Mouse (Mus musculus) stomach, embryonic 15.5 days (tissue): ENCODE measurements around the gene Tpcn1. TPM values are rescaled to one million over a fixed set of nuclear protein-coding genes. Genes with fewer than 3 reads are reported as not detected.

Experiments
- ATAC-seq: fragments of 200-750 bp; cut with Nextera tagmentation; 2 replicates; pipeline ENCODE4 v1.8.0; 2017; ENCODE audit warnings: low read depth, moderate number of reproducible peaks, moderate TSS enrichment; ENCODE audit not compliant: insufficient read depth, low FRiP score
- H3K27ac ChIP-seq: fragments of 300-500 bp; sonication (generic); 2 replicates; pipeline ENCODE4 v1.5.1; 2015; ENCODE audit warnings: mild to moderate bottlenecking, inconsistent platforms
- H3K27me3 ChIP-seq: fragments of 300-500 bp; sonication (generic); replicated peaks from 2 replicates; pipeline ENCODE4 v1.6.1; 2015; ENCODE audit warnings: inconsistent platforms
- H3K36me3 ChIP-seq: fragments of 300-500 bp; sonication (generic); 2 replicates; pipeline ENCODE4 v1.6.1; 2015; ENCODE audit warnings: inconsistent platforms
- H3K4me1 ChIP-seq: fragments of 300-500 bp; sonication (generic); 2 replicates; pipeline ENCODE4 v1.6.1; 2015; ENCODE audit warnings: inconsistent platforms
- H3K4me2 ChIP-seq: fragments of 300-500 bp; sonication (generic); 2 replicates; pipeline ENCODE4 v1.6.1; 2015; ENCODE audit warnings: mild to moderate bottlenecking, inconsistent platforms
- H3K4me3 ChIP-seq: fragments of 300-500 bp; sonication (generic); replicated peaks from 2 replicates; pipeline ENCODE4 v1.5.1; 2015; ENCODE audit warnings: inconsistent platforms
- H3K9ac ChIP-seq: fragments of 300-500 bp; sonication (generic); 2 replicates; pipeline ENCODE4 v1.6.1; 2015; ENCODE audit warnings: inconsistent platforms
- H3K9me3 ChIP-seq: fragments of 300-500 bp; sonication (generic); 2 replicates; pipeline ENCODE4 v1.6.1; 2016; ENCODE audit warnings: inconsistent platforms
- WGBS: fragments of 180-500 bp; shearing (Covaris S2); methylation state at CpG from one replicate; pipeline ENCODE4 v1.1.7; 2015; 5-methylcytosine and 5-hydroxymethylcytosine counted together
- polyA plus RNA-seq: library from polyadenylated mRNA; unstranded; fragments of >200 nt; fragmentation: Nextera tagmentation; extraction: Ambion mirVana; gene quantifications from 2 replicates; pipeline ENCODE4 v1.2.1, GENCODE M21; 2015

Gene Tpcn1
- 25.5 and 25.7 TPM in 2 replicates for polyA plus RNA-seq

- no peaks in the 10 kb centered on the region for H3K27me3 ChIP-seq
Measured at GRCm38 (mm10) chr5:120588569-120589094, at the start of gene Tpcn1, which contains the start of gene Iqcd. Gene Tpcn1 (minus strand): TSS chr5:120588673. Gene Iqcd (plus strand): TSS chr5:120589016.

DNA sequence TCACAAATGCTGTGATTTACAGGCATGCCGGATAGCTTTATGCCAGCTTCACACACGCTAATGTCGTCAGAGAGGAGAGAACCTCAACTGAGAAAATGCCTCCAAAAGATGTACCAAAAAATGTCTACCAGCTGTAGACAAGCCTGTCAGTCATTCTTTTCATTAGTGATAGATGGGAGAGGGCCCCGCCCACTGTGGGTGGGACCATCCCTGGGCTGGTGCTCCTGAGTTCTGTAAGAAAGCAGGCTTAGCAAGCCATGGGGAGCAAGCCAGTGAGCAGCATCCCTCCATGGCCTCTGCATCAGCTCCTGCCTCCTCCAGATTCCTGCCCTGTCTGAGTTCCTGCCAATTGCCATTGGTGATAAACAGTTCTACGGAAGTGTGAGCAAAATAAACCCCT lies 47.2 kb upstream of the Tpcn1 start:
- H3K9me3 ChIP-seq = no peaks in the 10 kb centered on the region
- no peak overlapping the region for H3K4me2 ChIP-seq
- H3K4me1 ChIP-seq = no peaks in the 10 kb centered on the region
- WGBS = 77% methylated on average over 5 of the region's 5 CpGs
- H3K27ac ChIP-seq = no peak overlapping the region
- H3K9ac ChIP-seq = no peak overlapping the region
- H3K27me3 ChIP-seq = no peaks in the 10 kb centered on the region
- H3K36me3 ChIP-seq = no peaks in the 10 kb centered on the region
- no peak for ATAC-seq
- no peak overlapping the region for H3K4me3 ChIP-seq

More at GRCm38 (mm10) chr5:120588569-120589094, at the start of gene Tpcn1, which contains the start of gene Iqcd:
- ATAC-seq = peak; percentile 97
- H3K4me2 ChIP-seq = peak within 1 kb of the TSS; percentile 82
- peaks cover 24% of the 10 kb centered on the region for H3K4me1 ChIP-seq
- WGBS = under 1% methylated on average over 35 of the region's 35 CpGs
- peak within 1 kb of the TSS; percentile 72 for H3K9ac ChIP-seq
- peaks cover 11% of the 10 kb centered on the region; the same call in 1 of the 2 replicates for H3K36me3 ChIP-seq
- peak within 1 kb of the TSS; percentile 75 for H3K27ac ChIP-seq
- no peaks in the 10 kb centered on the region for H3K9me3 ChIP-seq
- H3K4me3 ChIP-seq = peak within 1 kb of the TSS; percentile 82

GRCm38 (mm10) chr5:120634860-120635259 lies 46.4 kb upstream of the Tpcn1 start:
- 31% methylated on average over 5 of the region's 5 CpGs for WGBS
- ATAC-seq = no peak

DNA sequence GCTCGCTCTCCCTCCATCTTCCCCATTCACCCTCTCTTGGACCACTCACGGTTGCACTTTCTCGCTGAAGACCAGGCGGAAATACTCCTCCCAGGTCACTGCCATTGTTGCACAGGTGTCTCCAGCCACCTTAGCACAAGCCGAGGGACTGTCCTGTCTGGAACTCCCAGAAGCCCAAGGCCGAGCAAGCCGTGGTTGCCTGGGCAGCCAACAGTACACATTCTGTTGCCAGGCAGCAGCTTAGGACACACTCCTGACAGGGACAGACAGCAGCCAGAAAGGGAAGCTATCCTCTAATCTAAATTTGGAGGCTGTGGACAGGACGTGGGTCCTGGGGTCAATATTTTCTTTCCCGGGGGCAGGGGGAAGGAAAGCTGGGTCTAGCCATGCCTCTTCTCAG lies 45.7 kb upstream of the Tpcn1 start, which contains the start of gene Cfap73:
Gene Cfap73 (minus strand): TSS at position 105 of the 400 bp plus-strand sequence.
- Histone ChIP-seq H3K36me3 (no peaks in the 10 kb centered on the region), H3K27me3 (no peaks in the 10 kb centered on the region), H3K27ac (no peak within 1 kb of the TSS), H3K9ac (no peak within 1 kb of the TSS), H3K4me2 (no peak within 1 kb of the TSS), H3K4me3 (no peak within 1 kb of the TSS), H3K4me1 (no peaks in the 10 kb centered on the region), H3K9me3 (no peaks in the 10 kb centered on the region)
- ATAC-seq = no peak
- WGBS = 51% methylated on average over 9 of the region's 9 CpGs

More at GRCm38 (mm10) chr5:120634860-120635259, 46.4 kb upstream of the Tpcn1 start:
- no peak overlapping the region for H3K27ac ChIP-seq
- H3K9ac ChIP-seq = no peak overlapping the region
- H3K4me2 ChIP-seq = no peak overlapping the region
- H3K4me3 ChIP-seq = no peak overlapping the region
- no peaks in the 10 kb centered on the region for H3K9me3 ChIP-seq
- H3K36me3 ChIP-seq = no peaks in the 10 kb centered on the region
- H3K27me3 ChIP-seq = no peaks in the 10 kb centered on the region
- no peaks in the 10 kb centered on the region for H3K4me1 ChIP-seq

DNA sequence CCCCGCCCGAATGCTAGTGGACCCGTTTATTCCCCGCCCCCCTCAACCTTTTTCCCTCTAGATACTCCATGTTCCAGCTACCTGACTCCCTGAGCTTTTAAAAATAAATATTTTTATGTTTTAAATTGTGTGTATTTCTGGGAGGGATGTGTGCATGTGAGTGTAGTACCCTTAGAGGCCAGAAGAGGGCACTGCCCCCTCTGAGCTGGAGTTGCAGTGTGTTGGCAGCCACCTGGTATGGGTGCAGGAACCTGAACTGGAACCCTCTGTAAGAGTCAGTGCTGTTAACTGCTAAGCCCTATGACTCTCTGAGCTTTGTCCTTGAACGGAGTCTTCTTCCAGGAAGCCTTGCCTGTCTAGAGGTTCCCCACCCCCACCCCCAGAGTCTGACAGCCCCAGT lies 43.4 kb upstream of the Tpcn1 start:
- Histone ChIP-seq H3K4me2 (no peak overlapping the region), H3K4me3 (no peak overlapping the region), H3K36me3 (peaks cover 8% of the 10 kb centered on the region), H3K27ac (no peak overlapping the region), H3K27me3 (no peaks in the 10 kb centered on the region), H3K9me3 (no peaks in the 10 kb centered on the region), H3K9ac (no peak overlapping the region), H3K4me1 (no peaks in the 10 kb centered on the region)
- 84% methylated on average over 5 of the region's 5 CpGs for WGBS
- ATAC-seq = no peak

- no peak overlapping the region for H3K9ac ChIP-seq
- H3K36me3 ChIP-seq = peaks cover 13% of the 10 kb centered on the region
- no peak for ATAC-seq
- 7% methylated on average over 29 of the region's 29 CpGs for WGBS
- H3K9me3 ChIP-seq = no peaks in the 10 kb centered on the region
- H3K27me3 ChIP-seq = no peaks in the 10 kb centered on the region
- H3K4me1 ChIP-seq = no peaks in the 10 kb centered on the region
- no peak overlapping the region for H3K4me3 ChIP-seq
- peak overlapping the region; percentile 11 for H3K4me2 ChIP-seq
- no peak overlapping the region for H3K27ac ChIP-seq
Measured at GRCm38 (mm10) chr5:120631128-120631527, 42.7 kb upstream of the Tpcn1 start.

DNA sequence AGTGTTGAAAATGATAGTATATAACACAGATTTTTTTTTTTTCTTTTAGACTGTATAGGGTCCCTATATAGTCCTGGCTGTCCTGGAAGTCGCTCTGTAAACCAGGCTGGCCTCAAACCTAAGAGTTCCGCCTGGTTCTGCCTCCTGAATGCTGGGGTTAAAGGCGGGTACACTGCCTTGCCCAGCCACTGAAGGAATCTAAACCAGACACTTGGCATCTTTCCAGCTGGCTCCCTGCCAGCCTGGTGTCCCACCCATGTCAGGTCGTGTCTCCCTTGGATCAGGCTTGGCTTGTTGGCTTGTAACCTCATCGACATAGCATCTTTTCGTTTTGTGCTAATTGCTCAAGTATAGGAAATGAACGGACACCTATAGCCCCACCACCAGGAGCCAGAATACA lies 40.2 kb upstream of the Tpcn1 start:
- Histone ChIP-seq H3K9ac (no peak overlapping the region), H3K4me1 (no peaks in the 10 kb centered on the region), H3K27ac (no peak overlapping the region), H3K4me3 (no peak overlapping the region), H3K4me2 (no peak overlapping the region), H3K27me3 (no peaks in the 10 kb centered on the region), H3K9me3 (no peaks in the 10 kb centered on the region), H3K36me3 (peaks cover 35% of the 10 kb centered on the region)
- WGBS = 59% methylated on average over 7 of the region's 7 CpGs
- no peak for ATAC-seq

DNA sequence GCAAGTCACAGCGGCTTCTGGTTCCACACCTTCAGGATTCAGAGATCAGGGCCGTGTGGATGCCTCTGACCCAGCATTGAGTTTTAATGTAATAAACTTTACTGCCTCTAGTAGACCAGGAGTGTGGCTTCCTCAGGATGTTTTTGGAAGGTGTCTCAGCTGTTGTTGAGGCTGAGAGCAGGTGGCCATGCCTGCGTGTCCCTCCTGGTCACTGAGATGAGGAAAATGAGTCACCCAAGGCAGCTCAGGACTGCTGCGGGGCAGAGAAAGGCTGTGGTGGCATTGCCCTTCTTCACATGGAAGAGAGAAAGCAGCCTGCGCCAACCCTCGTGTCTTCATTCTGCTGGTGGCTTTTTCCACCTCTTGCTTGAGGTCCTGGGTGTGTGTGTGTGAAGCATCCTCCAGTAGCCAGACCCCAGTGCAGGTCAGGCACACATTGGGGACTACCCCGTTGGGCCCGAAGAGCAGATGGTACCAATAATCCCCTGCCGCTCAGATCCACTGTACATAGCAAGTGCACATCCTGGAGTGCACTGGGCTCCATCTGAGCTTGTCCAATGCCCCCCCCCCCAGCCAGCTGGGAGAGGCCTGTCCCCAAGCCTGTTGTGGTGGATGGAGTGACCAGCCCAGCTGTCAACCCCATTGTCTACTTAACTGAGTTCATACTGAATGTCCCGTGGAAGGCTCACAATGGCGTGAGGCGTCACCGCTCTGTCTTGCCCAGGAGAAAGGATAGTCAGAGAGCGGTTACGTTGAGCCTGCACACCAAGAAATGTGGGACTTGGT lies 39.2 kb upstream of the Tpcn1 start:
- Histone ChIP-seq H3K27me3 (no peaks in the 10 kb centered on the region), H3K27ac (no peak overlapping the region), H3K4me1 (no peaks in the 10 kb centered on the region), H3K36me3 (peaks cover 43% of the 10 kb centered on the region), H3K9ac (no peak overlapping the region), H3K4me2 (no peak overlapping the region), H3K9me3 (no peaks in the 10 kb centered on the region), H3K4me3 (no peak overlapping the region)
- 93% methylated on average over 15 of the region's 15 CpGs for WGBS
- ATAC-seq = no peak

- no peak overlapping the region for H3K27ac ChIP-seq
- H3K9me3 ChIP-seq = no peaks in the 10 kb centered on the region
- H3K27me3 ChIP-seq = no peaks in the 10 kb centered on the region
- H3K4me1 ChIP-seq = no peaks in the 10 kb centered on the region
- no peak overlapping the region for H3K4me3 ChIP-seq
- H3K4me2 ChIP-seq = no peak overlapping the region
- peaks cover 56% of the 10 kb centered on the region for H3K36me3 ChIP-seq
- H3K9ac ChIP-seq = no peak overlapping the region
- WGBS = 39% methylated on average over 19 of the region's 19 CpGs
- peak; percentile 29; the same call in 1 of the 2 replicates for ATAC-seq
Measured at GRCm38 (mm10) chr5:120626399-120626798, 37.9 kb upstream of the Tpcn1 start.

DNA sequence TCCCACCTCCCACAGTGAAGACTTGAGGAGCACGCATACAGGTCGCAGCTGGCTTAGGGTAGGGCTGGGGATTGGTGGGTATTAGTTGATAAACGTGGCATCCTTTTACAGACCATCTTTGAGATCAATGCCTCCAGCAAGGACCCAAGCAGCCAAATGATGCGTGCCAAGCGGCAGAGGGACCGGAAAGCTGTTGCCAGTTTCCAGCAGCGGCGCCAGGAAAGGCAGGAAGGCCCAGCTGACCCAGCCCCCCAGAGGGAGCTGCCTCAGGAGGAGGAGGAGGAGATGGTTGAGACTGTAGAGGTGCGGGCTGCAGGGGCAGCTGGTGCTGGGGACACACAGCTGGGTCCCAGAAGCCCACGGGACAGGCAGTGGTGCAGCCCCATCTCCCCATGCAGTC lies 36.0 kb upstream of the Tpcn1 start:
- 93% methylated on average over 10 of the region's 10 CpGs for WGBS
- H3K27ac ChIP-seq = no peak overlapping the region
- no peaks in the 10 kb centered on the region for H3K9me3 ChIP-seq
- no peak overlapping the region for H3K4me2 ChIP-seq
- H3K27me3 ChIP-seq = no peaks in the 10 kb centered on the region
- no peaks in the 10 kb centered on the region for H3K4me1 ChIP-seq
- ATAC-seq = no peak
- no peak overlapping the region for H3K9ac ChIP-seq
- H3K4me3 ChIP-seq = no peak overlapping the region
- peaks cover 76% of the 10 kb centered on the region for H3K36me3 ChIP-seq

GRCm38 (mm10) chr5:120622198-120622851 lies 33.9 kb upstream of the Tpcn1 start:
- no peak for ATAC-seq
- Histone ChIP-seq H3K27me3 (no peaks in the 10 kb centered on the region), H3K9ac (no peak overlapping the region), H3K27ac (no peak overlapping the region), H3K4me1 (no peaks in the 10 kb centered on the region), H3K9me3 (no peaks in the 10 kb centered on the region), H3K36me3 (peaks cover 90% of the 10 kb centered on the region), H3K4me2 (no peak overlapping the region), H3K4me3 (no peak overlapping the region)
- 80% methylated on average over 5 of the region's 5 CpGs for WGBS

GRCm38 (mm10) chr5:120621846-120622197 lies 33.3 kb upstream of the Tpcn1 start:
- Histone ChIP-seq H3K9ac (no peak overlapping the region), H3K4me3 (no peak overlapping the region), H3K36me3 (peaks cover 85% of the 10 kb centered on the region), H3K9me3 (no peaks in the 10 kb centered on the region), H3K4me1 (no peaks in the 10 kb centered on the region), H3K4me2 (no peak overlapping the region), H3K27me3 (no peaks in the 10 kb centered on the region), H3K27ac (no peak overlapping the region)
- WGBS = 88% methylated on average over 10 of the region's 10 CpGs
- no peak for ATAC-seq
